Mouse (Mus musculus): Measurements from ENCODE around the gene Rbfox3. TPM values are rescaled to one million over a fixed set of nuclear protein-coding genes. Genes with fewer than 3 reads are reported as not detected.

Rbfox3 gene
- polyA plus RNA-seq, 1 experiment = 0.19 TPM

- Histone ChIP-seq H3K36me3 (ENCODE audit: control insufficient read depth, insufficient read depth, low read length) (no peaks in the 10 kb centered on the region), H3K27me3 (ENCODE audit: control insufficient read depth, insufficient read depth, low read length) (no peaks in the 10 kb centered on the region), H3K27ac (ENCODE audit: insufficient read depth, low read depth, low read length) (no peak overlapping the region), H3K4me1 (ENCODE audit: control insufficient read depth, insufficient read depth, insufficient read length, low read length) (no peaks in the 10 kb centered on the region), H3K4me3 (ENCODE audit: low read depth, low read length) (no peak overlapping the region)
- no peak for TF ChIP-seq POLR2A (IDR thresholded peaks at IDR 0.05; ENCODE audit: low read depth, low read length)
- TF ChIP-seq CTCF (IDR thresholded peaks at IDR 0.05; ENCODE audit: extremely low read depth, insufficient read length, insufficient replicate concordance, low read depth, low read length) = no peak
- 6% methylated on average over 8 of the region's 9 CpGs for WGBS
Measured at GRCm38 (mm10) chr11:118600168-118600567, 311.2 kb downstream of the Rbfox3 start.

DNA sequence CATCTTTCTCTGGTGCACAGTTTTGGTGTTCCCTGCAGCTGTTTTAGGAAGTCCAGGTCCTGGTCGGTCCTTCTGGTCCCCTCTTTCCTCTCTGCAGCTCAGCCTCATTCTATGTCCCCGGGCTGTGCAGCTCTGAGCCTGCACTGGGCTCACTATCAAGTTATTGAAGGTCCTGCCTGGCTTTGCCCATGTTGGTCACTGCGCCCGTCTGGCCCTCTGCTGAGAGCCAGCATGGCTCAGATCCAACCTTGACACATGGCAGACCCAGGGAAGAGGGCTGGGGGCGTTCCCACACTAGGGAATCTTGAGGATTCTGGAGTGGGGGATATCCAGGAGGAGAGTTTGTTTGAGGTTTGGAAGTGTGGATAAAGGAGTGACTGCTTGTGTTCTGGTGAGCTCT, 312.7 kb downstream of the Rbfox3 start:
- H3K27me3 ChIP-seq (ENCODE audit: control insufficient read depth, insufficient read depth, low read length) = no peaks in the 10 kb centered on the region
- no peak overlapping the region for H3K27ac ChIP-seq (ENCODE audit: insufficient read depth, low read depth, low read length)
- no peak for TF ChIP-seq CTCF (IDR thresholded peaks at IDR 0.05; ENCODE audit: extremely low read depth, insufficient read length, insufficient replicate concordance, low read depth, low read length)
- no peak overlapping the region for H3K4me3 ChIP-seq (ENCODE audit: low read depth, low read length)
- no peaks in the 10 kb centered on the region for H3K36me3 ChIP-seq (ENCODE audit: control insufficient read depth, insufficient read depth, low read length)
- 56% methylated on average over 5 of the region's 5 CpGs for WGBS
- H3K4me1 ChIP-seq (ENCODE audit: control insufficient read depth, insufficient read depth, insufficient read length, low read length) = no peaks in the 10 kb centered on the region

GRCm38 (mm10) chr11:118584826-118585225, 326.6 kb downstream of the Rbfox3 start:
- H3K36me3 ChIP-seq (ENCODE audit: control insufficient read depth, insufficient read depth, low read length) = no peaks in the 10 kb centered on the region
- WGBS = 8% methylated on average over 15 of the region's 15 CpGs
- no peak overlapping the region for H3K4me3 ChIP-seq (ENCODE audit: low read depth, low read length)
- no peaks in the 10 kb centered on the region for H3K4me1 ChIP-seq (ENCODE audit: control insufficient read depth, insufficient read depth, insufficient read length, low read length)
- H3K27me3 ChIP-seq (ENCODE audit: control insufficient read depth, insufficient read depth, low read length) = no peaks in the 10 kb centered on the region
- TF ChIP-seq POLR2A (IDR thresholded peaks at IDR 0.05; ENCODE audit: low read depth, low read length) (no peak), CTCF (IDR thresholded peaks at IDR 0.05; ENCODE audit: extremely low read depth, insufficient read length, insufficient replicate concordance, low read depth, low read length) (no peak)
- no peak overlapping the region for H3K27ac ChIP-seq (ENCODE audit: insufficient read depth, low read depth, low read length)

DNA sequence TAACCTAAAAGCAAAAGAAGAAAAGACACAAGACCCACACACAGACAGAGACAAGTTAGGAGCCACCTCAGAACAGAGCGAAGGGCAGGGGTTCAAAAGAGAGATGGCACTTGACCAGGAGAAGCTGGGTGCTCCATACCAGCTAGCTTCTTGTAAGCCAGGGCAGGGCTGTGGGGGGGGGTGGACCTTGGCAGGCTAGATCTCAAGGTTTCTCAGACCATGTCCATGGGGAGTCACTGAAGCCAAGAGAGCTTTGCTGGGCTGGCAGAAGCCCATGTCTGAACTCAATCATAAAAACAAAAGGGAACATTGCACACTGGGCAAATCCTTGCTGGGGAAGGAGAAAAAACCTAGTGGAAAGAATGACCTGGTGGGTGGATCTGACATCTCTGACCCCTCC, 327.4 kb downstream of the Rbfox3 start:
- TF ChIP-seq POLR2A (IDR thresholded peaks at IDR 0.05; ENCODE audit: low read depth, low read length) = no peak
- no peak for TF ChIP-seq CTCF (IDR thresholded peaks at IDR 0.05; ENCODE audit: extremely low read depth, insufficient read length, insufficient replicate concordance, low read depth, low read length)
- Histone ChIP-seq H3K4me3 (ENCODE audit: low read depth, low read length) (no peak overlapping the region), H3K36me3 (ENCODE audit: control insufficient read depth, insufficient read depth, low read length) (no peaks in the 10 kb centered on the region), H3K27me3 (ENCODE audit: control insufficient read depth, insufficient read depth, low read length) (no peaks in the 10 kb centered on the region), H3K27ac (ENCODE audit: insufficient read depth, low read depth, low read length) (no peak overlapping the region), H3K4me1 (ENCODE audit: control insufficient read depth, insufficient read depth, insufficient read length, low read length) (no peaks in the 10 kb centered on the region)
- WGBS = 82% methylated on average over 1 of the region's 1 CpGs

DNA sequence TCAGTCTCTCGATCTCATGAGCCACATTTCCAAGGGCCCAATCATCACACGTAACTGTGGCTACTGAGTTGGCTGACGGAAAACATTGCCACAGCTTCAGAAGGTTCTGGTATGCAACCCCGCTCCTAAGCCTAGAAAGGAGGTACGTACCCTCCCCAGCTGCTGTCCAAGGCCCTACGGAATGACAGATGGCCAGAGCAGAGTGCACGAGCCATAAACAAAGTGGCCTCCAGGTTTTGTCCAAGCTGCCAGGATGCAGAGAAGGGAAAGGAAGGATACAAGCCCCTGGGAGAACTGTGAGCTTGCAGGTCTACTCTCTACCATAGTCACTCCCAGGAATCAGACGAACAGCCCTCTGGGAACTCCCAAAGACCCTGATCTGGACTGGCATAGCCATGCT, 327.8 kb downstream of the Rbfox3 start:
- H3K27ac ChIP-seq (ENCODE audit: insufficient read depth, low read depth, low read length) = no peak overlapping the region
- no peaks in the 10 kb centered on the region for H3K4me1 ChIP-seq (ENCODE audit: control insufficient read depth, insufficient read depth, insufficient read length, low read length)
- no peaks in the 10 kb centered on the region for H3K27me3 ChIP-seq (ENCODE audit: control insufficient read depth, insufficient read depth, low read length)
- 82% methylated on average over 8 of the region's 8 CpGs for WGBS
- no peak for TF ChIP-seq POLR2A (IDR thresholded peaks at IDR 0.05; ENCODE audit: low read depth, low read length)
- TF ChIP-seq CTCF (IDR thresholded peaks at IDR 0.05; ENCODE audit: extremely low read depth, insufficient read length, insufficient replicate concordance, low read depth, low read length) = no peak
- H3K4me3 ChIP-seq (ENCODE audit: low read depth, low read length) = no peak overlapping the region
- H3K36me3 ChIP-seq (ENCODE audit: control insufficient read depth, insufficient read depth, low read length) = no peaks in the 10 kb centered on the region

- no peak overlapping the region for H3K4me3 ChIP-seq (ENCODE audit: low read depth, low read length)
- no peaks in the 10 kb centered on the region for H3K27me3 ChIP-seq (ENCODE audit: control insufficient read depth, insufficient read depth, low read length)
- WGBS = 38% methylated on average over 4 of the region's 4 CpGs
- H3K36me3 ChIP-seq (ENCODE audit: control insufficient read depth, insufficient read depth, low read length) = no peaks in the 10 kb centered on the region
- no peak for TF ChIP-seq CTCF (IDR thresholded peaks at IDR 0.05; ENCODE audit: extremely low read depth, insufficient read length, insufficient replicate concordance, low read depth, low read length)
- TF ChIP-seq POLR2A (IDR thresholded peaks at IDR 0.05; ENCODE audit: low read depth, low read length) = no peak
- H3K27ac ChIP-seq (ENCODE audit: insufficient read depth, low read depth, low read length) = no peak overlapping the region
- H3K4me1 ChIP-seq (ENCODE audit: control insufficient read depth, insufficient read depth, insufficient read length, low read length) = no peaks in the 10 kb centered on the region
Measured at GRCm38 (mm10) chr11:118581019-118581418, 330.4 kb downstream of the Rbfox3 start.

- Histone ChIP-seq H3K4me3 (ENCODE audit: low read depth, low read length) (no peak overlapping the region), H3K36me3 (ENCODE audit: control insufficient read depth, insufficient read depth, low read length) (no peaks in the 10 kb centered on the region), H3K27ac (ENCODE audit: insufficient read depth, low read depth, low read length) (no peak overlapping the region), H3K27me3 (ENCODE audit: control insufficient read depth, insufficient read depth, low read length) (no peaks in the 10 kb centered on the region), H3K4me1 (ENCODE audit: control insufficient read depth, insufficient read depth, insufficient read length, low read length) (no peaks in the 10 kb centered on the region)
- TF ChIP-seq POLR2A (IDR thresholded peaks at IDR 0.05; ENCODE audit: low read depth, low read length) (no peak), CTCF (IDR thresholded peaks at IDR 0.05; ENCODE audit: extremely low read depth, insufficient read length, insufficient replicate concordance, low read depth, low read length) (no peak)
- WGBS = 76% methylated on average over 8 of the region's 8 CpGs
Measured at GRCm38 (mm10) chr11:118579622-118580021, 331.8 kb downstream of the Rbfox3 start.

DNA sequence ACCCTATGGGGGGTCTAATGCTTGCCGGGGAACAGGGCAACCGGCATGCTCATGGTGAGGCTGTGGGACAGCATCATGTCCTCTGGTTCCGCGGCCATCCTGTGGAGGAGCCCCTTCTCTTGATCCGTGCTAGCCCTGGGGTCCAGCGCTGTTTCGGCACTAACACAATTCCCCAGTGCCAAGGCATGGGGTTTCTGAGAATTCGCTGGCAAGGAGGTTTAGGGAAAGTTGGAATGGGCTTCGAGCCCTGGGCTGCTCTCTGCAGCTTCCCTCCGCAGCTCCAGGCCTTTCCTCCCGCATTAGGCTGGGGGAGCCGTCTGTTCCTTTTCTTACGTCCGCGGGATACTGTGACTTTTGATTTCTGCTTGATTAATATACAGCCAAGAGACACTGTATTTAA, 334.1 kb downstream of the Rbfox3 start:
- H3K4me3 ChIP-seq (ENCODE audit: low read depth, low read length) = no peak overlapping the region
- no peaks in the 10 kb centered on the region for H3K4me1 ChIP-seq (ENCODE audit: control insufficient read depth, insufficient read depth, insufficient read length, low read length)
- H3K36me3 ChIP-seq (ENCODE audit: control insufficient read depth, insufficient read depth, low read length) = no peaks in the 10 kb centered on the region
- H3K27me3 ChIP-seq (ENCODE audit: control insufficient read depth, insufficient read depth, low read length) = no peaks in the 10 kb centered on the region
- H3K27ac ChIP-seq (ENCODE audit: insufficient read depth, low read depth, low read length) = no peak overlapping the region
- no peak for TF ChIP-seq CTCF (IDR thresholded peaks at IDR 0.05; ENCODE audit: extremely low read depth, insufficient read length, insufficient replicate concordance, low read depth, low read length)
- no peak for TF ChIP-seq POLR2A (IDR thresholded peaks at IDR 0.05; ENCODE audit: low read depth, low read length)
- WGBS = 69% methylated on average over 15 of the region's 15 CpGs

All from small intestine, adult 2 months (tissue).